Mouse (Mus musculus): Measurements from ENCODE around the gene Foxf2.

GRCm38 (mm10) chr13:31632450-31632849 lies 6.8 kb downstream of the Foxf2 start:
- TF ChIP-seq POLR2A (IDR thresholded peaks at IDR 0.05; ENCODE audit: insufficient read depth, low read length) (no peak), EP300 (IDR thresholded peaks at IDR 0.05; ENCODE audit: insufficient read depth, low read depth, low read length) (no peak), CTCF (IDR thresholded peaks at IDR 0.05; ENCODE audit: low read depth, low read length) (peak; percentile 50)

All from ES-Bruce4 (cell line).